Mouse (Mus musculus) heart, adult 2 months (tissue): Measurements from ENCODE around the gene Gm45140.

Source experiments
- CTCF ChIP-seq: fragments of 200-600 bp; IDR thresholded peaks from 2 replicates; pipeline ENCODE4 v1.8.1; 2022; ENCODE audit warnings: antibody characterized with exemption, mild to moderate bottlenecking, moderate library complexity
- EP300 ChIP-seq: fragments of 200-500 bp; IDR thresholded peaks from 2 replicates; pipeline ENCODE4 v1.6.1; 2011; ENCODE audit warnings: low read depth, low read length, control low read depth; ENCODE audit not compliant: insufficient read depth
- POLR2A ChIP-seq: fragments of 200-500 bp; IDR thresholded peaks from 2 replicates; pipeline ENCODE4 v1.6.1; 2011; ENCODE audit warnings: mild to moderate bottlenecking, low read depth, low read length, control low read depth; ENCODE audit not compliant: insufficient read depth

DNA sequence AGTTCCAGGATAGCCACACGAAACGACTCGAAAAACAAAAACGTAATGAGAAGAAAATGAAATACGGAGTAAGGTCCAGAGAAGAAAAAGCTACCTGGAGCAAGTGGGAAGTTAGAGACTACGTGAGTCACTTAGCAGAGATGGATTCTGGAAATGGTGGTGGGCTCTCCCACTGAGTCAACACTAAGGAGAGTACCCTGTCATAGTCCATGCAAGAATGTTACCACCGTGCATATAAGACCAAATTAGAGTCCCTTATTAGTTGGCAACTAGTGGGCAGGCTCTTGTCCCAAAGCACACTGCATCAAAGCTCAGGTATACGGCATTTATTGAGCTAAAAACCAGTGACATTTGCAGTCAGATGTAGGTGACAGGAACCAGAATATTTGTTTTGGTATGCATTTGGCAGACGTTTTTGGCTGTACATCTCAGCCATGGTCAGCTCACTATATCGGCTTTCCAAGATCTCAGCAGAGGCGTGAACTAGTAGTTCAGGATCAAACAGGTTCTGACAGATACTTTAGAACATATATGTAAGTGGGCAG is 4.3 kb upstream of the Gm45140 start:
- no peak for TF ChIP-seq CTCF
- no peak for TF ChIP-seq POLR2A
- TF ChIP-seq EP300, result no peak
